Mouse (Mus musculus): ENCODE data around the gene Gmppa. TPM values are rescaled to one million over a fixed set of nuclear protein-coding genes. Genes with fewer than 3 reads are reported as not detected.

The Gmppa gene
- polyA plus RNA-seq, 1 experiment, result 36.5 TPM

GRCm38 (mm10) chr1:75455948-75456347, 20.2 kb downstream of the Gmppa start:
- H3K27ac ChIP-seq (ENCODE audit: insufficient read depth, low read length), result no peak overlapping the region

GRCm38 (mm10) chr1:75456746-75457564, 21.2 kb downstream of the Gmppa start:
- Histone ChIP-seq H3K9ac (ENCODE audit: low read depth, poor library complexity, severe bottlenecking) (no peak overlapping the region), H3K36me3 (ENCODE audit: control insufficient read depth, insufficient read depth, low read length, poor library complexity, severe bottlenecking) (no peaks in the 10 kb centered on the region), H3K4me3 (ENCODE audit: low read depth, low read length) (no peak overlapping the region), H3K27me3 (ENCODE audit: control insufficient read depth, insufficient read depth, low read length, poor library complexity, severe bottlenecking) (no peaks in the 10 kb centered on the region), H3K4me1 (ENCODE audit: control insufficient read depth, insufficient read depth, low read length) (no peaks in the 10 kb centered on the region), H3K9me3 (replicated peaks; ENCODE audit: control insufficient read depth, insufficient read depth, low read length, poor library complexity, severe bottlenecking) (no peaks in the 10 kb centered on the region), H3K27ac (ENCODE audit: insufficient read depth, low read length) (no peak overlapping the region)
- peak; percentile 88 for TF ChIP-seq CTCF (IDR thresholded peaks at IDR 0.05; ENCODE audit: low read depth, low read length)
- no peak for TF ChIP-seq POLR2A (IDR thresholded peaks at IDR 0.05; ENCODE audit: insufficient read depth, low read length)

More at GRCm38 (mm10) chr1:75455948-75456347, 20.2 kb downstream of the Gmppa start:
- TF ChIP-seq CTCF (IDR thresholded peaks at IDR 0.05; ENCODE audit: low read depth, low read length) (no peak), EP300 (IDR thresholded peaks at IDR 0.05; ENCODE audit: insufficient read depth, low read depth, low read length) (no peak), POLR2A (IDR thresholded peaks at IDR 0.05; ENCODE audit: insufficient read depth, low read length) (no peak)
- Histone ChIP-seq H3K27me3 (ENCODE audit: control insufficient read depth, insufficient read depth, low read length, poor library complexity, severe bottlenecking) (no peaks in the 10 kb centered on the region), H3K36me3 (ENCODE audit: control insufficient read depth, insufficient read depth, low read length, poor library complexity, severe bottlenecking) (no peaks in the 10 kb centered on the region), H3K9ac (ENCODE audit: low read depth, poor library complexity, severe bottlenecking) (no peak overlapping the region), H3K4me3 (ENCODE audit: low read depth, low read length) (no peak overlapping the region), H3K4me1 (ENCODE audit: control insufficient read depth, insufficient read depth, low read length) (no peaks in the 10 kb centered on the region), H3K9me3 (replicated peaks; ENCODE audit: control insufficient read depth, insufficient read depth, low read length, poor library complexity, severe bottlenecking) (no peaks in the 10 kb centered on the region)

GRCm38 (mm10) chr1:75457710-75458024, 21.9 kb downstream of the Gmppa start:
- no peak overlapping the region for H3K27ac ChIP-seq (ENCODE audit: insufficient read depth, low read length)
- H3K4me1 ChIP-seq (ENCODE audit: control insufficient read depth, insufficient read depth, low read length), result no peaks in the 10 kb centered on the region
- H3K9me3 ChIP-seq (replicated peaks; ENCODE audit: control insufficient read depth, insufficient read depth, low read length, poor library complexity, severe bottlenecking), result no peaks in the 10 kb centered on the region
- TF ChIP-seq EP300 (IDR thresholded peaks at IDR 0.05; ENCODE audit: insufficient read depth, low read depth, low read length) (no peak), CTCF (IDR thresholded peaks at IDR 0.05; ENCODE audit: low read depth, low read length) (no peak), POLR2A (IDR thresholded peaks at IDR 0.05; ENCODE audit: insufficient read depth, low read length) (no peak)
- peak overlapping the region; percentile 35; the same call in 1 of the 2 replicates for H3K9ac ChIP-seq (ENCODE audit: low read depth, poor library complexity, severe bottlenecking)
- no peaks in the 10 kb centered on the region for H3K27me3 ChIP-seq (ENCODE audit: control insufficient read depth, insufficient read depth, low read length, poor library complexity, severe bottlenecking)
- H3K36me3 ChIP-seq (ENCODE audit: control insufficient read depth, insufficient read depth, low read length, poor library complexity, severe bottlenecking), result no peaks in the 10 kb centered on the region
- no peak overlapping the region for H3K4me3 ChIP-seq (ENCODE audit: low read depth, low read length)

- Histone ChIP-seq H3K27me3 (ENCODE audit: control insufficient read depth, insufficient read depth, low read length, poor library complexity, severe bottlenecking) (no peaks in the 10 kb centered on the region), H3K36me3 (ENCODE audit: control insufficient read depth, insufficient read depth, low read length, poor library complexity, severe bottlenecking) (no peaks in the 10 kb centered on the region), H3K4me3 (ENCODE audit: low read depth, low read length) (peak overlapping the region; percentile 32), H3K9ac (ENCODE audit: low read depth, poor library complexity, severe bottlenecking) (peak overlapping the region; percentile 35), H3K4me1 (ENCODE audit: control insufficient read depth, insufficient read depth, low read length) (no peaks in the 10 kb centered on the region), H3K9me3 (replicated peaks; ENCODE audit: control insufficient read depth, insufficient read depth, low read length, poor library complexity, severe bottlenecking) (no peaks in the 10 kb centered on the region), H3K27ac (ENCODE audit: insufficient read depth, low read length) (no peak overlapping the region)
- TF ChIP-seq POLR2A (IDR thresholded peaks at IDR 0.05; ENCODE audit: insufficient read depth, low read length) (no peak), EP300 (IDR thresholded peaks at IDR 0.05; ENCODE audit: insufficient read depth, low read depth, low read length) (no peak), CTCF (IDR thresholded peaks at IDR 0.05; ENCODE audit: low read depth, low read length) (no peak)
Measured at GRCm38 (mm10) chr1:75458025-75458788, 22.5 kb downstream of the Gmppa start.

- Histone ChIP-seq H3K4me1 (ENCODE audit: control insufficient read depth, insufficient read depth, low read length) (no peaks in the 10 kb centered on the region), H3K9me3 (replicated peaks; ENCODE audit: control insufficient read depth, insufficient read depth, low read length, poor library complexity, severe bottlenecking) (no peaks in the 10 kb centered on the region), H3K36me3 (ENCODE audit: control insufficient read depth, insufficient read depth, low read length, poor library complexity, severe bottlenecking) (no peaks in the 10 kb centered on the region), H3K9ac (ENCODE audit: low read depth, poor library complexity, severe bottlenecking) (peak overlapping the region; percentile 35), H3K27me3 (ENCODE audit: control insufficient read depth, insufficient read depth, low read length, poor library complexity, severe bottlenecking) (no peaks in the 10 kb centered on the region), H3K27ac (ENCODE audit: insufficient read depth, low read length) (no peak overlapping the region), H3K4me3 (ENCODE audit: low read depth, low read length) (peak overlapping the region; percentile 32)
- TF ChIP-seq EP300 (IDR thresholded peaks at IDR 0.05; ENCODE audit: insufficient read depth, low read depth, low read length) (no peak), CTCF (IDR thresholded peaks at IDR 0.05; ENCODE audit: low read depth, low read length) (no peak)
Measured at GRCm38 (mm10) chr1:75458789-75459684, 23.3 kb downstream of the Gmppa start.
